Mouse (Mus musculus) G1E (cell line): ENCODE measurements around the gene Enpp1.

Experiments used
- CTCF ChIP-seq: IDR thresholded peaks from 2 replicates; pipeline ENCODE4 v1.5.1; 2012; ENCODE audit warnings: low read depth, low read length, inconsistent platforms, mixed read lengths
- GATA1 ChIP-seq: IDR thresholded peaks from 2 replicates; pipeline ENCODE4 v1.6.1; 2012; ENCODE audit warnings: borderline replicate concordance, low read length, inconsistent platforms, mixed read lengths
- TAL1 ChIP-seq: conservative IDR thresholded peaks from 2 replicates; pipeline ENCODE4 v1.6.1; 2012; ENCODE audit warnings: low read depth, low read length, inconsistent platforms, mixed read lengths

GRCm38 (mm10) chr10:24597789-24598188, 114.2 kb downstream of the Enpp1 start:
- TF ChIP-seq CTCF = no peak
- TF ChIP-seq GATA1 = no peak
- TF ChIP-seq TAL1 = no peak
